Mouse (Mus musculus): ENCODE results near the gene Psap.

The Psap gene

DNA sequence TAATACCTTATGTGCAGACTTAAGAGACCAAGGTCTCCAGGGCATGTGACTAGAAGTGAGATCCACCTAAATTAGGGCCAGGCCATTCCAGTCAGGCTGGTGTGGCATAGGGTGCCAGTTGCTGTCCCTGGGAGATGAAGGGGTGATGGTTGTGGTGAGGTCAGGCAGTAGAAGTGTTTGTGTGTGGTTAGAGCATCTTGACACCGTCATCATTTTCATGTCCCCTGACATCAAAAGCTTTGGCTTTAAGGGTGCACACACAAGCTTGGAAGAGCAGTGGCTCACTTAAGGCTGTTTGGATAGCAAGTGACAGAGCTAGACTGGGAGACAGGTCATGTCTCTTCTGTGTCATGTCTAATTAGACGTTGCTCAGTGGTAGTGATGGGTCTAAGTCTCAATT, 10.3 kb downstream of the Psap start:
- no peak for DNase-seq (ENCODE audit: low spot score)

DNA sequence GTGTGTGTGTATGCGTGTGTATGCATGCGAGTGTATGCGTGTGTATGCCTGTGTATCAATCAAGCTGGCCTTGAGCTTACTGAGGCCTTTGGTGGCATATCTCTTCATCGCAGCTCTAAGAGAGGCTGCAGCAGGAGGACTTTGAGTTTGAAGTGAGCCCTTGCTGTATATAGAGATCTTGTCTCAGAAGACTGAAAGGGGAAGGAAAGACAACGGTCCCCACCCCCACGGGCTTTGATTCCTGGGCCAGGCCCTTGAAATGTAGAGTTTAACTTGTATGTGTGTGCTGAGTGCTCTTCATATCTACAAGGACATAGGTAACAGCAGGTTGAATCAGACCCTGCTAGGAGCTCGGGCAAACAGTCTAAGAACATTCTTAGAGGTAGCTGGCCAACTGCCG, 11.8 kb downstream of the Psap start:
- no peak for DNase-seq (ENCODE audit: low spot score)

DNA sequence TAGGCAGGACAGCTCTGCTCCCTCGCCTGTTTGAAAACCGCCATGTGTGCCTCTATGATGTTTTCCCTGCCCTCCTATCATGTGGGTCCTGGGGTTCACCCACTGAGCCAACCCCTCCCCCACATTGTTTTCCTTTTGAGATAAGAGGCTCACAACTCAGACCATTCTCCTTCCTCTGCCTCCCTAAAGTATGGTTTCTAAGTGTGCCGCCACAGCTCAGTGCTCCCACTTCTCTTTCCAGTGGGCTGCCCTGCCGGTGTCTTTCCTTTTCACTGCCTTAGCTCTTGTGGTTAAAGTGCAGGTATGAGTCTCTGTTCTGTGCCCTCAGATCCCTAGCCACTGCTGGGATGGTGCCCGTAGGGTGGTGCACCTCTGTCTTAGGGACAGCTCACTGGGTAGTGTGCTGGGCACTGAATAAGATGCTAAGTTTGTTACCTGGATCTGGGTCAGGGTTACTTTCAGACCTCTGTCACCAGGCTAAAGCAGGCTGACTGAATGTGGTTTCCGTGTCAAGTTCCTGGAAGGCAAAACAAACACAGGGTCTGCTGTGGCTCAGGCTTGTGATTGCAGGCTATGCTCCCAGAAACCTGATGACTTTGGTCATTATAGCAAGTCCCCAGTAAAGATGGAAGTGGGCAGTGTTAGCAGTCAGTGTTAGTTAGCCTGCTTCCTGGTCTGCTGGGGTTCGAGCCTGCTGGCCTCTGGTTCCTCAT, 12.8 kb downstream of the Psap start:
- DNase-seq (ENCODE audit: low spot score) = no peak

DNA sequence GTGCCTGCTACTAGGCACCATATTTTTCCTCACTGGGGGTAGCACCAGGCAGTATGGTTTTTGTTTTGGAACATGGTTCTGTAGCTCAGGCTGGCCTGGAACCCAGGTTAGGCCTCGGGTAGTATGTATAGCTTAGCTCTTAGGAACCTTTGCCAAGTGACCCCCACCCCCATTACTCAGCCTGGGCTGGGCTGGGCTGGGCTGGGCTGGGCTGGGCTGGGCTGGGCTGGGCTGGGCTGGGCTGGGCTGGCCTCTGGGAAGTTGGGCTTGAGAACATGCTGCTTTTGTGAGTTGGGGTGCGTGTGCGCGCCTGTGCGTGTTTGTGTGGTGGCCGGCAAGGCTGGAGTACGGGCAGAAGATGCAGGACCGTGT, 13.3 kb downstream of the Psap start:
- DNase-seq (ENCODE audit: low spot score) = no peak

DNA sequence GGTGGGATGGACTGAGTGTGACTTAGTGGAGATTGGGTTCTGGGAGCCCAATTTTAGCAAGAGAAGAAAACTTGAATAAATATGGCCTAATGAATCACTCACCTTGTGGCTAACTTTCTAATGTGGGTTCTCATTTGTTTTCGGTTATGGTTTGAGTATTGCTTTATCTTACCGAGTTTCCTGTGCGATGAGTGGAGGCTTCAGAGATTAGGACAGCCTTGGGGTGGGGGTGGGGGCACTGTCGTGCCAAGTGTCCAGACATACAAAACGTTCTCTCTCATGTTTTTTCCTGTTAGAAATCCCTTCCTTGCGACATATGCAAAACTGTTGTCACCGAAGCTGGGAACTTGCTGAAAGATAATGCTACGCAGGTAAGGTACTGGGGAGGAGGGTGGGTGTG, 14.8 kb downstream of the Psap start:
- DNase-seq (ENCODE audit: low spot score) = no peak

DNA sequence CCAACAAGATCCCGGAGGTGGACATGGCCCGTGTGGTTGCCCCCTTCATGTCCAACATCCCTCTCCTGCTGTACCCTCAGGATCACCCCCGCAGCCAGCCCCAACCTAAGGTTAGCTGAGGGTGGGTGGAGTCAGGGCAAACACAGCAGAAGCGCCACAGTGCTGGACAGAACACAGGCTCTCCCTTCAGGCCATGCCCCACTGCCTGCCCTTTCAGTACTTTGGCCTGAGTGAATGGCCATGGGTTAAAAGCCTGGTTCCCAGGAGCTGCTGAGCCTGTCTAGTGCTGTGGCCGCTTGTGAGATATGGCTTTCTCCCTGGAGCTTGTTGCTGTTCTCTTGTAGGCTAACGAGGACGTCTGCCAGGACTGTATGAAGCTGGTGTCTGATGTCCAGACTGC, 17.2 kb downstream of the Psap start:
- DNase-seq (ENCODE audit: low spot score) = no peak

DNA sequence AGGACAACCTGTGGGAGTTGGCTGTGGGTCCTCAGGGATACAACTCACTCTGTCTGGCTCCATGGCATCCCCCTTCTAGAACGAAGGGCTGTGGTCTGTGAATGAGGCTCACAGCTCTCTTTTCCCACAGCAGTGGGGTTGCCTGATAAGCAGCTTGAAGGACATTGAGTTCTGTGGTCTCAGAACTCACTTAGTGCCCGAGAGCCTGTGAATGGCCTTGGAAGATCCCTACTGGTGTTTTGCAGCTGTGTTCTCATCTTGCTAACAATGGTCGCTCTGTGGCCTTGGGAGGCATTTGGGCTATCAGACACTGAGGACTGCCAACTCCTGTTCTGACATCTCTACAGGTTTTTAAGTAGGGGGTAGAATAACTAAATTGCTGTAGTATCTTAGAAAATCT, 17.9 kb downstream of the Psap start:
- no peak for DNase-seq (ENCODE audit: low spot score)

DNA sequence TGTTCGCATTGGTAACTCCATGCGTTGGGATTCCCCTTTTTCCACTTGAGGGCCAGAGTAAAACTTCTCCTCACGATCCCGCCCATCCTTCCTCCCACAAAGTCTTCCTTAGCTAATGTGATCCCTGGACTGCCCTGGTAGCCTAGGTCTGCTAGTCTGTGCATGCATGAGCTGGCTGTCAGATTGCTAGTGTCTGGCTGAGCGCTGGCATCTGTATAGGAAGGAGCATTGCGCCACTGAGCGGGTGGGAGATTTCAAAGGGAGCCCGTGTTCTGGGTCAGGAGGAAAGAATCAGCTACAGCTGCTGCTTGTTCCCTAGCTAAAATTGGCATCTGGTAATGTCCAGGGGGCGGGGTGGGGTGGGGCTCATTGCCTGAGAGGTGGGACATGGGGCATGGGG, 18.6 kb downstream of the Psap start:
- DNase-seq (ENCODE audit: low spot score) = no peak

DNA sequence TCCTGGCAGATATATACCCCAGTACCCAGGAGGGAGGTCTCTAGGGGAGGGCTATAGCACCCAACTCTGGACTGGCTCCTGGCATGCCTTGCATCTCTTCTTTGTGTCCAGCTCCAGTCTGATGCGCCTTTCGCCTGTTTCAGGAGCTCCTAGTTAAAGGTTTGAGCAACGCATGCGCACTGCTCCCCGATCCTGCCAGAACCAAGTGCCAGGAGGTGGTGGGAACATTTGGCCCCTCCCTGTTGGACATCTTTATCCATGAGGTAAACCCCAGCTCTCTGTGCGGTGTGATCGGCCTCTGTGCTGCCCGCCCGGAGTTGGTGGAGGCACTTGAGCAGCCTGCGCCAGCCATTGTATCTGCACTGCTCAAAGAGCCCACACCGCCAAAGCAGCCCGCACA, 22.2 kb downstream of the Psap start:
- no peak for DNase-seq (ENCODE audit: low spot score)

DNA sequence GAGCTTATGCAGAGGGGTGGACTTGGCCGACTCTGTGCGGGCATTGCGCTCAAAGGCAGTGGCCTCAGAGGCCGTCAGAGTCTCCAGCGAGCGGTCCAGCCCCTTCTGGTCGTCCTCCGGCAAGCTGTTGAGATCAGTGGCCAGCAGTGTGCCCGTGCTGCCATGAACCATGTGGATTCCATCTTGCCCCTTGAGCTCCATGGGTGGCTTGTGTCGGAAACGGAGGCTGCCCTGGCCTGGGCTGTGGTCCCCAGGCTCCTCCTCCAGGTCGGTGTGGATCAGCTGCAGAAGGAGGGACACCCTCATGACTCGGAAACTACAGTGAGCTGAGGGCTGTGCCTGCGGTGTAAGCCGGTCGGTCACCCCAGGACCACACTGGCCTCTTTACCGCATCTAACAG, 26.0 kb downstream of the Psap start:
- no peak for DNase-seq (ENCODE audit: low spot score)

DNA sequence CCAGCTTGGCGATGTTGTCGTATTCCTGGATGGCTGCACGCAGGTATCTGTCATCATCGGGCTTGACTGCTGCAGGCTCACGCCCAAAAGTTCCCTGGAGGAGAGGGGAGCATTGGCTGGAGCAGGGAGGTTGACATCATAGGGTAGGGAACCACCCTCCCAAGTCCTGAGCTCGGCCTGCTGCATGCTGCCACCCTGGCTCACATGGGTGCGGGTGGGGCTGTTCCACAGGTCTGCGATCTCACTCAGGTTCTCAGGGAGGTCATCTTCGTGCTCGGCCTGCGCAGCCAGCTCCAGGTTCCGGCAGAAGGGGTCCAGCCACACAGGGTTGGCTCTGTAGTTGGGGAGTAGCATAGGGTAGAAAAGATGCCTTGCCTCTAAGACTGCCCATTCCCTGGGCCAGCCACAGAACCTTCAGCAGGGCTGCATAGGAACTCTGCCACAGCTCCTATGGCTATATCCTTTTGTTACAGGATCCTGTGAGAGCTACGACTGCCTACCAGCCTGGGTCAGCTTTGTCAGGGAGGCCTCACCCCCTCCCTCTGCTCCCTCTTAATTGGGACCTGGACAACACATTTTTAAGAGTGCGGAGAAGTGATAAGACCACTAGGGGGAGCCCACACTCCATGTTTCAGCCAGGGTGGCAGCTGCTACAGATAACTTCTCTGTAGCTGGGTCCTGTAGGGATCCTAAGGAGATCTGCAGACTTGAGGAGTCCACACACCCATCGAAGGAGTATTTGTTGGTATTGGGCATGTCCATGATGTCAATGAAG, 27.6 kb downstream of the Psap start:
- DNase-seq (ENCODE audit: low spot score) = peak; percentile 64

DNA sequence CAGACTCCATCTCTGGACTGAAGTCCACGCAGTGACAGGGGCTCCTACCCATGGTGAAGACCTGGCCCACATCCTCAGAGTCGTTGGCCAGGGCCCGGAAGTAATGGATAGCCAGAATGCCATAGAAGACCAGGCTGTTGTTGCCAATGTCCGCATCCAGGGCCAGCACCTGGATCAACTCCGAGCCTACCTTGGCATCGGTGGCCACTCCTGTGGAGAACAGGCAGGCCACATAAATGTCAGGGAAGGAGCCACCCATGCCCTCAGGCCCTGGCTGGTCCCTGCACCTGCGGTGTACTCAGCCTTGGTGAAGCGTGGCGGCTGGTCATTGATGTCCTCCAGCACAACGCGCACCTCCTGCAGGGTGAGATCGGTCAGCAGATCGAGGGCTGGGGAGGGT, 33.2 kb downstream of the Psap start:
- DNase-seq (ENCODE audit: low spot score) = no peak

DNA sequence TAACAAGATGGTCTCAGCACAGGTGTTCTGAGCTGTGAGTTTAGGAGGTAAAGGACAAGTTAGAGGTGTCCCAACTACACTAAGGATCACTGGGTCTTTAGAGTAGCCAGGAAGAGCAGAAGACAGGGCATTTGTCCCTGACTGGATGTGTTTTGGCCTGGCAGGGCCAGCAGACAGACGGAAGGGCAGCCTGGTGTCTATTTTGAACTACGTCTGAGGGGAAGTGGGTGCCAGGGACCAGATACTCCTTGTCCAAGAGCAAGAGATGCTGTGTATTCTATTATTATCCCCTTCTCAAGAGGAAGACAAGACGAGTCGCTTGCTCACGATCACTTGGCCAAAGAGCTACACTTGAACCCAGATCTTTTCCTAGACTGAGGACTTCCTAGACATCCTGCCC, 36.2 kb downstream of the Psap start:
- no peak for DNase-seq (ENCODE audit: low spot score)

DNA sequence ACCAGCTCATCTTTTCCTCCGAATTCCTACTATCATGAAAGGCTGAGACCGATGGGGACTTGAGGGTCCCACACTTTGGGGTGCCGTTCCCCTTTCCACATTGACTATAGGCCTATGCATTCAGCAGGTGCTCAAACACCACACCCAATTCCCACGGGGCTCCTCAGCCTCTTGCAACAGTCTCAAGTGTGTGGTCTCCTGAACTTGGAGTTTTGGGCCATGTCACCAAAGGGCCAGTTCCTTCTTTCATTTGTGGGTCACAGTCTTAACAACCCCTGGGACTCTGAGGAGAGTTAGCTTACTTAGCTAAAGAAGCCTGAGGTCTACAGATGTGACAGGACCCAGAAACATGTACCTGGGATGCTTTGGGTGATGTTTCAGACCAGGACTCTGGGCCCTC, 38.7 kb downstream of the Psap start:
- no peak for DNase-seq (ENCODE audit: low spot score)

DNA sequence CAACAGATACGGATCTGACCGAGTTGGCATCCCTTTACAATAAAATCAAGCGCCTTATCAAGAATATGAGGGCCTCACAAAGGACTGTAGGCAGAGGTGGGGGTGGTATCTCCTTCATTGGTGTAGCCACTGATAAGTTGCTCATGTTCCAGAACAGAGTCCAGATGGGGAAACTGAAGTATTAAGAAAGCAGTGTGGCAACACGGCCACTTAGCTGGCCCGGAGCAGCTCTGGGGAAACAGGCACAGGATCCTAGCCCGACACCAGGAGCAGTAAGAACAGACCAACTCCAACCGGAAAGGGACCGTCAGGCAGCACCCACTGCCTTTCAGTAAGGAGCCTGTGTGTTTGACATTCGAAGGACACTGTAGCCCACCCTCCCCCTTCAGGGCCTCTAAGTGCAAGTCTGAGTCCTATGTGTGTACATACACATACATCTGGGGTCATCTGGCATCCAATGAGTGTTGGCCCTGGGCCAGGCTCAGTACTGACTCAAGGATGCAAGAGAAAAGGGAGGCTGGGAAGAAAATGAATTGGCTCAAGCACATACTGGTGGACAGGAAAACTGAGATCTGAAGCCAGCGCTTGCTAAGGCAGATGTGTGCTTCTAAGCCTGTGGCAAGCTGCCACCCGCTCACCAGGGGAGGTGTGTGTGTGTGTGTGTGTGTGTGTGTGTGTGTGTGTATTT, 51.7 kb downstream of the Psap start:
- no peak for DNase-seq (ENCODE audit: low spot score)

DNA sequence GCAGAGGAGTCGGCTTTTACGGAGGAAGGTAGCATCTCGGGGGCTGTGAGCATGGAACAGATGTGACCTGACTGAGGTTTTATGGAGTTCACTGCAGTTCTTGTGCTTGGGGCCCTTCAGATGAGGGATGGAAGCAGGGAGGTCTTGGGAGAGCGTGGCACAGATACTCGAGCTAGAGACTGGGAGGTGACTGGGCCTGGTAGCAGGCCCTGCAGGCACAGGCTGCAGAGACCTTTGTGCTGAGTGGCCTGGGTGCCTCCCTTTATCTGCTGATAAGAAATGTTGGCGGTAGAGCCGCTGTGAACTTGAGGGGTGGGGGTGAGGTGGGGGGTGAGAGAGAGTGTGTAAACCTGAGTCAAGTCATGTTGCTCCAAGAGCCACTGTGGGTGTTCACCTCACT, 57.2 kb downstream of the Psap start:
- DNase-seq (ENCODE audit: low spot score) = no peak

DNA sequence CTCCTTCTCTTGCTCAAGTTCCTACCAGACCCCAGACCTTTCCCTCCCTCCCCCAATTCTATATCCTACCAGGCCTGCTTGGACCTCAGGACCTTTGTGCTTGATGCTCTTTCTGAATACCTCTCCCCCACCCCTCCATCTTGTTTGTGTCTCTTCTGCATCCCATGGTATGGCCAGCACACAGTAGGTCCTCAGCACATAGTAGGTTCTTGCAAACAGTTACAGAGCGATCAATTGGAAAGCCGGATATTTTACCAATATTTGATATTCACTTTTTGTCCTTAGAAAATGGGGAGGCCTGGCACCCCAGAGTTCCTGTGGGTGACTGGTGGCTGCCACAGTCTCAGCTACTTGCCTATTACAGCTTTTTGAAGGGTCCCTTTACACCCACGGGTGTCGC, 57.6 kb downstream of the Psap start:
- DNase-seq (ENCODE audit: low spot score) = no peak

DNA sequence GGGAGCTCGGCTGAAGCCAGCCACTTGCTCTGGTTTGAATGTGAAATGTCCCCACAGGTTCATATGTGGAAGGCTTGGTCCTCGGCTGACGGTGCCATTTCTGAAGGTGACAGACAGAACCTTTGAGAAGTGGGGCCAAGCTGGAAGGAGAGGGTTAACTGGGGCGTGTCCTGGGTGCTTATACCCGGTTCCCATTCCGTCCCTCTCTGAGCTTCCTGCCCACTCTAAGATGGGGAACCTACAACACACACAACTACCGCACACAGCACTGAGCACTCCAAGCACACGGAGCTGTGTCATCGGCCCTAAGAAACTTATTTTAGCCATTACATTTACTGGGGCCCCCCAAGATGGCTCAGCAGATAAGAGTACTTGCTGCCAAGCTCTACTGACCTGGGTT, 64.1 kb downstream of the Psap start:
- no peak for DNase-seq (ENCODE audit: low spot score)

DNA sequence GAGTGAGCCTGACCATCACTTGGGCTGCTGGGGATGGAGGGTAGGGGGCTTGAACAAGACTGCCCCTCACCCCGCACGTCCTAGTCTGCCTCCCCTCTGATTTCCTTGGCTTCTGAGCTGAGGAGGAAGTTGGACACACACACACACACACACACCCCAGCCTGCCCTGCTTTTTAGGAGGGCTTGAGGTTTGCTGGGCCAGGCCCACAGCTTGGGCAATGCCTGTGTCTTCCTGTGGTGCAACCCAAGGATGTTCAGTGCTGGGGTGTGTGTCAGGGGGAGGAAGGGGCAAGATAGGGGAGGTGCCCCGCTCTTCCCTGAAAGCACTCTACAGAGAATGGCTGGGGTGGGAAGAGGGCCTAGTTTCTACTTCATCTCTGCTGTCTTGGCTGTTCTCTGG, 66.7 kb downstream of the Psap start:
- no peak for DNase-seq (ENCODE audit: low spot score)

DNA sequence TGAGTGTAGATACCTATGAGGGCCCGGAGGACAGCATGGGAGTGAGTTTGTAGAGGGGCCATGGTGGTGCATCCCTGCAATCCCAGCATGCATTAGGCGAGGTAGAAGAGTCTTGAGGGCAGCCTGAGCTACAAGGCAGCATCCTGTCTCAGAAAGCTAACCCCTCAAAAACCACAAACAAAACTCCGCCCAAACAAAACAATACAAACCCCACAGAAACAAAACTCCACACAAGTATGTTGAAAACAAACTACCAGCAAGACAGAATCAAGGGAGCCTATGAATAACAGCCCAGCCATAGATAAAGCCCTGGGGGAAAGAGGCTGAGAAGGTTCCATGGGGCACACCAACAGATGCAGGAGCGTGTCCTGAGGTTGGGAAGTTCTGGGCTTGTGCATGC, 68.6 kb downstream of the Psap start:
- DNase-seq (ENCODE audit: low spot score) = no peak

DNA sequence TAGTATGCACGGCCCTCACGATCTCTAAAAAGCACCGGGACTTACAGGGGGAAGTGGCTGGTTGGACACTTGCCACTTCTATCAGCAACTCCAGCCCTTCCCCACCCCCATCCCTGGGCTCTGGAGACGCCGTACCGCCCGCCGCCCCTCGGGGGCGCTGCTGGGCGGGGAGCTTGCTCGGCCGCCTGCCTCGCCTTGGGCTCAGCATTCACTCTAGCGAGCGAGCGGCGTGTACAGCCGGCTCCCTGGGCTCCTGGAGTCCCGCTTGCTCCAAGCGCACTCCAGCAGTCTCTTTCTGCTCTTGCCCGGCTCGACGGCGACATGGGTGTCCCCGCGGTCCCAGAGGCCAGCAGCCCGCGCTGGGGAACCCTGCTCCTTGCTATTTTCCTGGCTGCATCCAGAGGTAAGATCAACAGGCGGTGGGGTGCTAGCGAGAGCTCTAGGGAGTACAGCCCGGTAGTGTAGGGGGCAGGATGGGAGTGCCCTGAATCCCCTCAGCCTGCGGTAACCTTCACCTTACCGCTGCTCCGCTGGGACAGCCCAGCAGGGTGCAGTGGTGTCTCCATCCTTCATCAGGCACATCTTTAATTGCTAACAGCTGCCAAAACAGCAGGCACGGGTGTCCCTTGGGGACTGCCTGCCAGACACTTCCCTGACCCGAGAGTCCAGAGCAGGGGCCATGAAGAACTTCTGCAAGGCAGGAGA, 69.4 kb downstream of the Psap start, which contains the start of gene Vsir:
Gene Vsir (plus strand): TSS at position 151 of the 705 bp plus-strand sequence.
- DNase-seq (ENCODE audit: low spot score) = peak; percentile 79

DNA sequence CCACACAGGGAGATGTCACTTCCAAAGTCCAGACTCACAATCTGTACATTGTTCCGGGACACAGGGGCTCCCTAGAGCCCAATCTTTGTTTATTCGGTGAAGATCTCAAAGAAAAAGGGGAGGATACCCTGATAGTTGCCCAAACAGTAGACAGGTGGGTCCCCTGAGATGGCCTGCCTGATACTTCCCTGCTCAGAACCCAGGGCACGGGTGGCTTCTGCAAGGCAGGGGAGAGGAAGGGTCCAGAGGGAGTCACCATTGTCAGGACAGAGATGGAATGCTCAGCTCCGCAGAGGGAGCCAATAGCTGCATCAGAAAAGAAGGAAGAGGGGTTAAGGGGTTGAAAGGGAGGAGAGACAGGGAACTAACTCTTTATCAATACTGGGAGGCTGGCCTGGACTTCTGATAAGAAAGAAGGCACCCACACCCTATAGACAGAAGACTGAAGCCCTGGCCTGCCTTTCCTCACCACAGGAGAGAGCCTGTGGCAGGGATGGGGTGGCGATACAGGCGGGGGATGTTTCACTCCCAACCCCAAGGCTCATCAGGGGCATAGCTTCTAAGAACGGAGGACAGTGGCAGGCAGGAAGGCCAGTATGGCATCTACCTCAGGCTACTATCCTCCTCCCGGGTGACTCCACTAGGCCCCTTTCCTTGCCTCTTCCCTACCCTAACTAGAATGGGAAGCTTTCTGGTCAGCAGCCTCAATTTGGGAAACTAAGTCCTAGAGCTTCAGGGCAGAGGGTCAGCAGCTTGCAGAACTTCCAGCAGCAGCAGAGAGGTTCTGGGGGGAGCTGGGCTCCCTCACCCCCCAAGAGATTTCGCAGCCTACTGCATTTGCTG, 70.6 kb downstream of the Psap start:
- DNase-seq (ENCODE audit: low spot score) = no peak
